10 mouse cellular contexts compared by ENCODE assay signal in the genomic region with DNA sequence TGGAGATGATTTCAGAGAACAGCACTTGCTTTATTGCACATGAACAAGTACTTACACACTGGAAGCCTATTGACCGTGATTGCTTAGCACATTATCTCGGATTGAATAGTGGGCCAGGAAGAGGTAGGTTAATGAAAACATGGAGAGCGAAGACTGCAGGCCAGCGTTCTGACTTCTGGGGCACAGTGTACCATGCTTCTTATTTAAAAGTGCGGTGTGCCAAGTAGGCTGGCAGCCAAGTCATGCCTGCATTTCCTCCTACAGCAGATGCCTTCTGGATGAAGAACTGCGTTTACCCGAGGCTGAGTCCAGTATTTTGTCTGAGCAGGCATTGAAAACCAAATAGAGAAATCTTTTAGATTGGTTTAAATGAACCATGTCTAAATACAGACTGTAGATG. TPM values are rescaled to one million over a fixed set of nuclear protein-coding genes. Genes with fewer than 3 reads are reported as not detected.
A peak's percentile ranks its signal among the peaks of the same experiment; 100 is the strongest.
DNase-seq lines count a peak whose midpoint lies in the region; ATAC-seq lines count a peak whose summit lies in the region.
"Had no signal": no experiment of that assay in that cellular context is flagged by ENCODE, and none has a peak within 500 bp of the region (broad histone marks: within the 10 kb centered on the region; RNA-seq: fewer than 3 reads in every experiment).

No protein-coding gene starts in this region.

- no peak overlapping the region for H3K9ac ChIP-seq in hindbrain, embryonic 13.5 days
- H3K9ac ChIP-seq in hindbrain, embryonic 11.5 days (ENCODE audit: low read depth, low read length): no peak overlapping the region
- H3K9ac ChIP-seq in midbrain, embryonic 16.5 days (ENCODE audit: low read depth, low read length): no peak overlapping the region

- ATAC-seq in hindbrain, embryonic 13.5 days (ENCODE audit: low FRiP score): peak; percentile 46; the same call in 1 of the 2 replicates
- no peak for ATAC-seq in hindbrain, embryonic 11.5 days (ENCODE audit: low FRiP score)
- ATAC-seq in midbrain, embryonic 16.5 days: no peak

- H3K4me2 ChIP-seq in hindbrain, embryonic 13.5 days: no peak overlapping the region
- no peak overlapping the region for H3K4me2 ChIP-seq in hindbrain, embryonic 11.5 days (replicated peaks; ENCODE audit: low read depth, low read length)
- no peak overlapping the region for H3K4me2 ChIP-seq in midbrain, embryonic 16.5 days (ENCODE audit: low read length)

- no peaks in the 10 kb centered on the region for H3K27me3 ChIP-seq in hindbrain, embryonic 13.5 days
- H3K27me3 ChIP-seq in hindbrain, embryonic 11.5 days (ENCODE audit: control insufficient read depth, insufficient read depth, low read length): no peaks in the 10 kb centered on the region
- H3K27me3 ChIP-seq in midbrain, embryonic 16.5 days (ENCODE audit: control insufficient read depth, insufficient read depth, low read depth, low read length): no peaks in the 10 kb centered on the region

- DNase-seq in hindbrain, embryonic 11.5 days (ENCODE audit: low spot score): no peak
- peak; percentile 52 for DNase-seq in adrenal gland, postnatal 25 days
- peak; percentile 82 to 84 for DNase-seq in cerebellum, postnatal 14 days
- peak; percentile 76 to 85 for DNase-seq in kidney, postnatal 36 days
- DNase-seq in thymus, postnatal 0 days (ENCODE audit: low spot score): no peak
- no peak for DNase-seq in thymus, adult 18-20 months

- H3K9me3 ChIP-seq in hindbrain, embryonic 13.5 days: no peaks in the 10 kb centered on the region
- no peaks in the 10 kb centered on the region for H3K9me3 ChIP-seq in hindbrain, embryonic 11.5 days (ENCODE audit: control insufficient read depth, low read length)
- no peaks in the 10 kb centered on the region for H3K9me3 ChIP-seq in midbrain, embryonic 16.5 days (replicated peaks; ENCODE audit: control insufficient read depth, low read length, poor library complexity, severe bottlenecking)

- no peak overlapping the region for H3K4me3 ChIP-seq in hindbrain, embryonic 13.5 days
- H3K4me3 ChIP-seq in hindbrain, embryonic 11.5 days (ENCODE audit: low read depth, low read length): no peak overlapping the region
- no peak overlapping the region for H3K4me3 ChIP-seq in midbrain, embryonic 16.5 days (ENCODE audit: low read depth, low read length)

- peaks cover 10% of the 10 kb centered on the region for H3K4me1 ChIP-seq in hindbrain, embryonic 13.5 days (replicated peaks)
- H3K4me1 ChIP-seq in hindbrain, embryonic 11.5 days (replicated peaks; ENCODE audit: control insufficient read depth, insufficient read depth, low read length): no peaks in the 10 kb centered on the region
- peaks cover 11% of the 10 kb centered on the region for H3K4me1 ChIP-seq in midbrain, embryonic 16.5 days (ENCODE audit: control insufficient read depth, insufficient read depth, low read length)

- H3K36me3 ChIP-seq in hindbrain, embryonic 13.5 days: no peaks in the 10 kb centered on the region
- H3K36me3 ChIP-seq in hindbrain, embryonic 11.5 days (ENCODE audit: control insufficient read depth, insufficient read depth, low read length): no peaks in the 10 kb centered on the region
- no peaks in the 10 kb centered on the region for H3K36me3 ChIP-seq in midbrain, embryonic 16.5 days (ENCODE audit: control insufficient read depth, insufficient read depth, low read length)

- 66% methylated on average over 7 of the region's 7 CpGs for WGBS in hindbrain, embryonic 13.5 days
- WGBS in hindbrain, embryonic 11.5 days: 93% methylated on average over 7 of the region's 7 CpGs
- WGBS in midbrain, embryonic 16.5 days: 66% methylated on average over 7 of the region's 7 CpGs

- H3K27ac ChIP-seq in hindbrain, embryonic 13.5 days: no peak overlapping the region
- H3K27ac ChIP-seq in hindbrain, embryonic 11.5 days (ENCODE audit: low read depth, low read length): no peak overlapping the region
- no peak overlapping the region for H3K27ac ChIP-seq in midbrain, embryonic 16.5 days (ENCODE audit: low read length)

RNA-seq across cellular contexts. Expression of a gene that starts 27.0 kb away (rescaled TPM):
- not detected in 2 replicates for polyA plus RNA-seq in hindbrain, embryonic 13.5 days (2015; fragmentation: Nextera tagmentation; extraction: Ambion mirVana)
- polyA plus RNA-seq in hindbrain, embryonic 11.5 days (2014; fragmentation: Nextera tagmentation; extraction: Ambion mirVana): not detected in 2 replicates
- not detected in 2 replicates for total RNA-seq in adrenal gland, postnatal 25 days (2021)
- polyA plus RNA-seq in thymus, postnatal 0 days (2015; fragmentation: Nextera tagmentation; extraction: Ambion mirVana): not detected in 2 replicates
- polyA plus RNA-seq in midbrain, embryonic 16.5 days (2015; fragmentation: Nextera tagmentation; extraction: Ambion mirVana): not detected in 2 replicates
- total RNA-seq: MEL had no signal
- polyA plus RNA-seq: limb, embryonic 11.5 days had no signal

RNA-seq across cellular contexts. Expression of a gene that starts 51.5 kb away (rescaled TPM):
- 20.7 and 22.9 TPM in 2 replicates for polyA plus RNA-seq in hindbrain, embryonic 13.5 days (2015; fragmentation: Nextera tagmentation; extraction: Ambion mirVana)
- 21.2 and 21.7 TPM in 2 replicates for polyA plus RNA-seq in hindbrain, embryonic 11.5 days (2014; fragmentation: Nextera tagmentation; extraction: Ambion mirVana)
- 133 and 138 TPM in 2 replicates for total RNA-seq in adrenal gland, postnatal 25 days (2021)
- polyA plus RNA-seq in thymus, postnatal 0 days (2015; fragmentation: Nextera tagmentation; extraction: Ambion mirVana): 13.6 and 14.0 TPM in 2 replicates
- polyA plus RNA-seq in midbrain, embryonic 16.5 days (2015; fragmentation: Nextera tagmentation; extraction: Ambion mirVana): 13.2 and 14.8 TPM in 2 replicates
- total RNA-seq: MEL had no signal

Comparison
In these comparisons a context has a peak if more than half of its experiments do, and no peak if none do; other contexts are left out.
1. DNase-seq: peak in adrenal gland, postnatal 25 days (single experiment), cerebellum, postnatal 14 days (2 of 2) and kidney, postnatal 36 days (2 of 2); none in hindbrain, embryonic 11.5 days (single experiment), thymus, postnatal 0 days (single experiment) and thymus, adult 18-20 months (0 of 2).